Mouse (Mus musculus) heart, postnatal 0 days (tissue): ENCODE measurements around the gene Chn2. TPM values are rescaled to one million over a fixed set of nuclear protein-coding genes. Genes with fewer than 3 reads are reported as not detected.

Source experiments
- ATAC-seq: fragments of 200-750 bp; cut with Nextera tagmentation; 2 replicates; pipeline ENCODE4 v1.8.0; 2017; ENCODE audit warnings: low read depth, moderate number of reproducible peaks, moderate library complexity; ENCODE audit not compliant: insufficient read depth
- DNase-seq: peaks from one replicate; pipeline ENCODE4 v3.0.0-alpha.2; 2016; ENCODE audit warnings: low spot score
- H3K27ac ChIP-seq: fragments of 300-500 bp; sonication (generic); 2 replicates; pipeline ENCODE4 v1.5.1; 2014; ENCODE audit warnings: low read depth, mild to moderate bottlenecking
- H3K27me3 ChIP-seq: fragments of 300-500 bp; sonication (generic); 2 replicates; pipeline ENCODE4 v1.6.1; 2014; ENCODE audit warnings: low read length, mixed read lengths; ENCODE audit not compliant: control insufficient read depth, insufficient read depth
- H3K36me3 ChIP-seq: fragments of 300-500 bp; sonication (generic); replicated peaks from 2 replicates; pipeline ENCODE4 v1.6.1; 2014; ENCODE audit warnings: low read length, mixed read lengths; ENCODE audit not compliant: control insufficient read depth, insufficient read depth
- H3K4me1 ChIP-seq: fragments of 300-500 bp; sonication (generic); 2 replicates; pipeline ENCODE4 v1.6.1; 2014; ENCODE audit warnings: antibody characterized with exemption; ENCODE audit not compliant: control insufficient read depth, insufficient read depth
- H3K4me2 ChIP-seq: fragments of 300-500 bp; sonication (generic); 2 replicates; pipeline ENCODE4 v1.6.1; 2014; ENCODE audit warnings: low read depth, mild to moderate bottlenecking, low read length, moderate library complexity
- H3K4me3 ChIP-seq: fragments of 300-500 bp; sonication (generic); 2 replicates; pipeline ENCODE4 v1.5.1; 2014; ENCODE audit warnings: low read depth, low read length
- H3K9ac ChIP-seq: fragments of 300-500 bp; sonication (generic); replicated peaks from 2 replicates; pipeline ENCODE4 v1.6.1; 2014; ENCODE audit warnings: low read depth, low read length, mixed read lengths
- H3K9me3 ChIP-seq: fragments of 300-500 bp; sonication (generic); replicated peaks from 2 replicates; pipeline ENCODE4 v1.6.1; 2016; ENCODE audit warnings: low read length; ENCODE audit not compliant: control insufficient read depth
- CTCF ChIP-seq: IDR thresholded peaks from 2 replicates; pipeline ENCODE4 v1.5.1; 2016; ENCODE audit warnings: antibody characterized with exemption, control low read depth, low read depth
- EP300 ChIP-seq: IDR thresholded peaks from 2 replicates; pipeline ENCODE4 v1.6.1; 2016; ENCODE audit warnings: antibody characterized with exemption, low read depth
- WGBS: fragments of 180-500 bp; shearing (Covaris S2); extraction: QIAGEN DNeasy Blood & Tissue Kit; methylation state at CpG from one replicate; pipeline ENCODE4 v1.1.7; 2014; 5-methylcytosine and 5-hydroxymethylcytosine counted together
- polyA plus RNA-seq: library from polyadenylated mRNA; unstranded; fragments of >200 nt; fragmentation: Nextera tagmentation; extraction: Ambion mirVana; gene quantifications from 2 replicates; pipeline ENCODE4 v1.2.1, GENCODE M21; 2015
- total RNA-seq: library from RNA; depleted of rRNA; stranded (reverse); fragments of >200 nt; gene quantifications from 2 replicates; pipeline ENCODE4 v1.2.3, GENCODE M21; 2014; ENCODE audit warnings: low replicate concordance

The Chn2 gene
- total and polyA plus RNA-seq, 2 experiments from 2014 or later: 2.0 to 12.2 TPM

GRCm38 (mm10) chr6:54132576-54132975, 93.2 kb downstream of the Chn2 start:
- Histone ChIP-seq H3K9ac (no peak overlapping the region), H3K9me3 (no peaks in the 10 kb centered on the region), H3K4me3 (no peak overlapping the region), H3K27ac (no peak overlapping the region), H3K4me1 (no peaks in the 10 kb centered on the region), H3K36me3 (no peaks in the 10 kb centered on the region), H3K4me2 (no peak overlapping the region), H3K27me3 (no peaks in the 10 kb centered on the region)
- TF ChIP-seq CTCF (no peak), EP300 (no peak)
- no peak for ATAC-seq
- no peak for DNase-seq
- WGBS: 79% methylated on average over 1 of the region's 1 CpGs

GRCm38 (mm10) chr6:54133231-54133630, 93.9 kb downstream of the Chn2 start:
- TF ChIP-seq EP300 (no peak), CTCF (no peak)
- H3K4me2 ChIP-seq: no peak overlapping the region
- ATAC-seq: no peak
- WGBS: 76% methylated on average over 5 of the region's 5 CpGs
- no peak overlapping the region for H3K9ac ChIP-seq
- H3K9me3 ChIP-seq: no peaks in the 10 kb centered on the region
- H3K27me3 ChIP-seq: no peaks in the 10 kb centered on the region
- no peak overlapping the region for H3K27ac ChIP-seq
- H3K4me1 ChIP-seq: no peaks in the 10 kb centered on the region
- H3K36me3 ChIP-seq: no peaks in the 10 kb centered on the region
- no peak overlapping the region for H3K4me3 ChIP-seq
- DNase-seq: no peak

DNA sequence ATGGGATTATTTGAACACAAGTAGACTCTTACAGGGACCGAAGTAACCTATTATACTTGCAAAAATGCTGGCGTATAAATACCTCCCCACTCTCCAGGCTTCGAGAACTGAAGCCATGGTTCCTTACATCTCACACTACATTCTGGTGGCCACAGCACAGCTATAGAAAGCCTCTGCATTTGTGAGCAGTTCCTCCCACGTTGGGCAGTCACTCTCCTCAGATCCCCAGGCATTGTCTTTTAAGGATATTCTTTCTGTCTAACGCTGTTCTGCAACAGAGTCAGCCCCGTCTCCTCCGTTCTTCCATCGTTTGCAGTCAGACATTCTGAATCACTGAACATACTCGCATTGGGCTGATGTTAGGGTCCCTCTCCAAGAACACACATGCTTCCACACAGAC, 98.8 kb downstream of the Chn2 start:
- Histone ChIP-seq H3K9ac (no peak overlapping the region), H3K27me3 (no peaks in the 10 kb centered on the region), H3K9me3 (no peaks in the 10 kb centered on the region), H3K4me2 (no peak overlapping the region), H3K36me3 (no peaks in the 10 kb centered on the region), H3K4me1 (no peaks in the 10 kb centered on the region), H3K4me3 (no peak overlapping the region), H3K27ac (no peak overlapping the region)
- ATAC-seq: no peak
- DNase-seq: no peak
- no peak for TF ChIP-seq CTCF
- TF ChIP-seq EP300: no peak
- WGBS: 86% methylated on average over 9 of the region's 9 CpGs

DNA sequence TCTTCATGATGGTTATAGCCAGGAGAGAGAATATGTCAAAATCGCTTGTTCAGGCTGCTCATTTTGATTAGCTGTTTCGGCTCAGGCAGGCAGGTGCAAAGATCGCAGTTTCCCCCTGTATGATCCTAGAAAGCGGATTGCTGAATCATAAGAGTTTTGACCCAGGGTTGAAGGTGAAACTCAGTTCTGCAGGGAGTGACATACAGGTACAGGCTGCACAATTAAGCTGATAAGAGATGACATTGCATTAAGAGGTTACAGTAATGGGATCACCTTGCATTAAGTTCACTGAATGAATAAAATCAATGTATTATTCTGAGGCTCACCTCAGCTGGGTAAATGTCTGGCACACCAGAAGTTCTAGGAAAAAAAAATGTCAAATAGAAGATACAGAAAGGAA, 101.1 kb downstream of the Chn2 start:
- no peak for TF ChIP-seq CTCF
- DNase-seq (no peak), ATAC-seq (no peak)
- no peaks in the 10 kb centered on the region for H3K27me3 ChIP-seq
- no peak overlapping the region for H3K4me2 ChIP-seq
- H3K27ac ChIP-seq: no peak overlapping the region
- 93% methylated on average over 4 of the region's 4 CpGs for WGBS
- no peaks in the 10 kb centered on the region for H3K4me1 ChIP-seq
- H3K36me3 ChIP-seq: no peaks in the 10 kb centered on the region
- H3K4me3 ChIP-seq: no peak overlapping the region
- no peak overlapping the region for H3K9ac ChIP-seq
- no peaks in the 10 kb centered on the region for H3K9me3 ChIP-seq

GRCm38 (mm10) chr6:54141165-54141564, 101.8 kb downstream of the Chn2 start:
- H3K4me1 ChIP-seq: no peaks in the 10 kb centered on the region
- no peak overlapping the region for H3K4me2 ChIP-seq
- no peak overlapping the region for H3K27ac ChIP-seq
- WGBS: 86% methylated on average over 3 of the region's 3 CpGs
- H3K36me3 ChIP-seq: no peaks in the 10 kb centered on the region
- no peak overlapping the region for H3K9ac ChIP-seq
- no peak for ATAC-seq
- TF ChIP-seq CTCF (no peak), EP300 (no peak)
- H3K9me3 ChIP-seq: no peaks in the 10 kb centered on the region
- no peak overlapping the region for H3K4me3 ChIP-seq
- no peak for DNase-seq
- no peaks in the 10 kb centered on the region for H3K27me3 ChIP-seq

DNA sequence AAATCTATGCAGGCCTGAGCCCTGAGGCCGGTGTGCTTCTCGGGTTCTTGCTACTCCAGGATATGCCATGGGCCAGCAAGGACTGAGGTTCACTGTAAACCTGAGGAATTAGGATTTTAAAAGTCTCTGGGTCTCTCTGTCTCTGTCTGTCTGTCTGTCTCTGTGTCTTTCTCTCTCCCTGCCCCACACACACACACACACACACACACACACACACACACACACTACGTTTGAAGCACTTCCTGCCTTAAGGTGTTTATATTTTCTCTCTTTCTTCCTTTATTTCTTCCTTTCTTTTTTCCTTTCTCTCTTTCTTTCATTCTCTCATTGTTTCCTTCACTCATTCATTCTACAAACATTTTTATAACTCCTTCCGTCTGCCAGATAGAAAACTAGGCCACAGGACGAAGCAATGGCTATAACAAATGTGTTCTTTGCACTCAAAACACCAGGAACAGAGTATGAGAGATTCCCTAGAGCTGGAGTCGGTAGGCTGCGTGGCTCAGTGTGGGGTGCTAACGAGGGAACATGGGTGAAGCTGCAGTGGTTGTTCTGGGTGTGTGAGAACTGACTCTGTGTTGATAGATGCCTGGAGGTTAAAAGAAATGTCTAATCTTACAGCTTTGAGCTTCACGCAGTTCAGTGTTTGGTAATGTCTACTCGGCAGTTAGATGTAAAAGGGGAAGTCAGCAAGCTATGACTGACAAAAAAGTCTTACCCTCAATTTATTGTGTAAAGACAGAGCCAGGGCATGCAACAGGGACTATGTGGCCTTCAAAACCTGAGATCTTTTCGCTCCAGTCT, 103.7 kb downstream of the Chn2 start:
- Histone ChIP-seq H3K9me3 (no peaks in the 10 kb centered on the region), H3K4me3 (no peak overlapping the region), H3K36me3 (no peaks in the 10 kb centered on the region), H3K27me3 (no peaks in the 10 kb centered on the region), H3K27ac (no peak overlapping the region), H3K4me2 (no peak overlapping the region), H3K9ac (no peak overlapping the region), H3K4me1 (no peaks in the 10 kb centered on the region)
- DNase-seq: no peak
- WGBS: 70% methylated on average over 11 of the region's 11 CpGs
- TF ChIP-seq CTCF (no peak), EP300 (no peak)
- ATAC-seq: no peak
